Mouse (Mus musculus) heart, embryonic 13.5 days (tissue): ENCODE measurements around the gene Ankrd40. TPM values are rescaled to one million over a fixed set of nuclear protein-coding genes. Genes with fewer than 3 reads are reported as not detected.

Source experiments
- ATAC-seq: fragments of 200-750 bp; cut with Nextera tagmentation; 2 replicates; pipeline ENCODE4 v1.8.0; 2017; ENCODE audit warnings: moderate TSS enrichment; ENCODE audit not compliant: insufficient number of reproducible peaks, low FRiP score, low TSS enrichment; ENCODE audit errors: extremely low read depth
- H3K27ac ChIP-seq: fragments of 300-500 bp; sonication (generic); replicated peaks from 2 replicates; pipeline ENCODE4 v1.5.1; 2015; ENCODE audit warnings: moderate library complexity, mild to moderate bottlenecking, inconsistent platforms
- H3K27me3 ChIP-seq: fragments of 300-500 bp; sonication (generic); replicated peaks from 2 replicates; pipeline ENCODE4 v1.6.1; 2015; ENCODE audit warnings: mild to moderate bottlenecking, inconsistent platforms
- H3K36me3 ChIP-seq: fragments of 300-500 bp; sonication (generic); 2 replicates; pipeline ENCODE4 v1.6.1; 2015; ENCODE audit warnings: mild to moderate bottlenecking, inconsistent platforms
- H3K4me1 ChIP-seq: fragments of 300-500 bp; sonication (generic); 2 replicates; pipeline ENCODE4 v1.6.1; 2015; ENCODE audit warnings: inconsistent platforms
- H3K4me2 ChIP-seq: fragments of 300-500 bp; sonication (generic); 2 replicates; pipeline ENCODE4 v1.6.1; 2015; ENCODE audit warnings: inconsistent platforms, mild to moderate bottlenecking, moderate library complexity
- H3K4me3 ChIP-seq: fragments of 300-500 bp; sonication (generic); 2 replicates; pipeline ENCODE4 v1.5.1; 2015; ENCODE audit warnings: moderate library complexity, mild to moderate bottlenecking, inconsistent platforms
- H3K9ac ChIP-seq: fragments of 300-500 bp; sonication (generic); 2 replicates; pipeline ENCODE4 v1.6.1; 2015; ENCODE audit warnings: inconsistent platforms, mild to moderate bottlenecking, moderate library complexity
- H3K9me3 ChIP-seq: fragments of 300-500 bp; sonication (generic); 2 replicates; pipeline ENCODE4 v1.6.1; 2016; ENCODE audit warnings: inconsistent platforms
- WGBS: fragments of 180-500 bp; shearing (Covaris S2); methylation state at CpG from one replicate; pipeline ENCODE4 v1.1.7; 2015; ENCODE audit warnings: mixed read lengths; 5-methylcytosine and 5-hydroxymethylcytosine counted together
- polyA plus RNA-seq: library from polyadenylated mRNA; unstranded; fragments of >200 nt; fragmentation: Nextera tagmentation; extraction: Ambion mirVana; gene quantifications from 2 replicates; pipeline ENCODE4 v1.2.1, GENCODE M21; 2015

Gene Ankrd40
- polyA plus RNA-seq, 1 experiment from 2014 or later = 14.6 TPM

DNA sequence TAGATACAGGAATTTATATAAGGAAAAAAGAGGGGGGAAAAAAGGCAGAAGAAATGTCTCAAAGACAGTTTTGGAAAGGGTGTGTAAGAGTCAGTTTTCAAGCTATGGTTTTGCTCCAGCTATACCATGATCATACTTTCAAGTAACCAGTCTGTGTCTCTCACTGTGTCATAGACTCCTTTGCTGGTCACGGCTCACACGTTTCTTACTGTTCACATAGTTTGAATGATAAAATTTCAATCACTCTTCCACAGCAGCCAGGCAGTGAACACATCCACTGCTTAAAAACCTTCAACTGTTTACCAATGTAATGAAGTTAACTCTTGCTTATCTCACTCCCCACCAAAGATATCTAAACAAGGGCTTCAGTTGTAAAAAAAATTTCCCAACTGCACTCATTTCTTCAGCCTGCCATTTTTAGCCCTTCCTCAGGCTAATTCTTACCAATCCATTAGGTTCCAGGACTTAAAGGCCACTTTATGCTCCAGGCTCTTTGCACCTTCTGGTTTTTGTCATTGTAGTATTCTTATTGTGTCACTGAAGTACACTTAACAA lies 13.6 kb upstream of the Ankrd40 start:
- Histone ChIP-seq H3K9ac (peak overlapping the region; percentile 8; the same call in 1 of the 2 replicates), H3K27me3 (no peaks in the 10 kb centered on the region), H3K27ac (peak overlapping the region; percentile 57), H3K4me1 (peaks cover 75% of the 10 kb centered on the region), H3K4me2 (peak overlapping the region; percentile 14), H3K4me3 (no peak overlapping the region), H3K9me3 (no peaks in the 10 kb centered on the region), H3K36me3 (peaks cover 14% of the 10 kb centered on the region)
- WGBS = 24% methylated on average over 2 of the region's 2 CpGs
- ATAC-seq = no peak

DNA sequence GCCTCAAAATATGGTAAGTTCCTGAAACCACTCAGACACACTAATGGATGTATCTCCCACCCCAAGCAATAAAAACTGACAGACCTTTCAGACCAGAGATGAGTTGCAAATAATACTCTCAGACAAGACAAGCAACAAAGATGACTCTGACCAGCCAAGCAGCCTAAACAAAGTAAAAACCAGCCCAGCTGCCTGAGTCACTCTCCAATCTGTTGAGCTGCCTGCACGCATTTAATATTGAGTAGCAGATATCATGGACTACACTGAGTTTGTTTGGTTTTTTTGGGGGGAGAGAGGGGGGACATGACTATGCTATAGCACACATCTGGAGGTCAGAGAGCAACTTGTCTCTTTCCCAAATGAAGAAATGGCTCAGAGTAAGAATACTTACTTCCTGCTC lies 12.5 kb upstream of the Ankrd40 start:
- Histone ChIP-seq H3K9ac (peak overlapping the region; percentile 8; the same call in 1 of the 2 replicates), H3K27ac (peak overlapping the region; percentile 25), H3K4me1 (peaks cover 87% of the 10 kb centered on the region), H3K4me2 (peak overlapping the region; percentile 26), H3K4me3 (no peak overlapping the region), H3K36me3 (peaks cover 19% of the 10 kb centered on the region), H3K9me3 (no peaks in the 10 kb centered on the region), H3K27me3 (no peaks in the 10 kb centered on the region)
- ATAC-seq = no peak
- WGBS = 36% methylated on average over 1 of the region's 1 CpGs

DNA sequence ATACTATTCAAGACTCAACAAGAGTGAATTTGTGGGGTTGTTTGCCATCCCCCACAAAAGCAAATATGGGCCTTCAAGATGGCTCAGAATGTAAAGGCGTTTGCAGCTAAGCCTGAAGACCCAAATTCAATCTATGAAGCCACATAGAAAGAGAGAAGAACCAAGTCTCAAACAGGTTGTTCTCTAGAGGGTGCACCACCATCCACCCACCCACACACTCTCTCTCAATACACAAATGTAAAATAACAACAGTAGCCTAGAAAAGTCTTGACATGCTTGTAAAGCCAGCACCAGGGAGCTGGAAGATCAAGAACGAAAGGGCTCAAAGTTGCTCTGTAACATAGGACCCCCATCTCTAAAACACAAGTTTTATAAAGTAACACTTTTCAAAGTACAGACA lies 11.3 kb upstream of the Ankrd40 start:
- Histone ChIP-seq H3K27me3 (no peaks in the 10 kb centered on the region), H3K4me3 (no peak overlapping the region), H3K27ac (peak overlapping the region; percentile 15; the same call in 1 of the 2 replicates), H3K9ac (peak overlapping the region; percentile 50; the same call in 1 of the 2 replicates), H3K4me1 (peaks cover 81% of the 10 kb centered on the region), H3K9me3 (no peaks in the 10 kb centered on the region), H3K4me2 (peak overlapping the region; percentile 24), H3K36me3 (peaks cover 15% of the 10 kb centered on the region)
- ATAC-seq = no peak
- 83% methylated on average over 2 of the region's 2 CpGs for WGBS

DNA sequence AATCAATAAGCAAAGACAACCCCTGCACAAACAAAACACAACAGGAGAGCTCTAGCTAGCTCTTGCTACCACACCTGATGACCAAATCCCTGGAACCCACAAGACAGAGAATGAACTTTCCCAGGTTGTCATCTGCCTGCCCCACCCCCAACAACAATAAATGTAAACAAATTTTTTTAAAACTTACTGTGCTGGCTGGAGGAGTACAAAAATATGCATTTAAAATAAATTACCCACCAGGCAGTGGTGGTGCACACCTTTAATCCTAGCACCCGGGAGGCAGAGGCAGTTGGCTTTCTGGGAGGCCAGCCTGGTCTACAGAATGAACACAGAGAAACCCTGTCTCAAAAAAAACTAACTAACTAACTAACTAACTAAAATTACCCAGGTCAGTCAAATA lies 10.8 kb upstream of the Ankrd40 start:
- Histone ChIP-seq H3K27me3 (no peaks in the 10 kb centered on the region), H3K4me1 (peaks cover 76% of the 10 kb centered on the region), H3K27ac (no peak overlapping the region), H3K4me3 (no peak overlapping the region), H3K9me3 (no peaks in the 10 kb centered on the region), H3K9ac (peak overlapping the region; percentile 2; the same call in 1 of the 2 replicates), H3K4me2 (peak overlapping the region; percentile 26), H3K36me3 (peaks cover 15% of the 10 kb centered on the region)
- WGBS = 65% methylated on average over 1 of the region's 1 CpGs
- ATAC-seq = no peak

DNA sequence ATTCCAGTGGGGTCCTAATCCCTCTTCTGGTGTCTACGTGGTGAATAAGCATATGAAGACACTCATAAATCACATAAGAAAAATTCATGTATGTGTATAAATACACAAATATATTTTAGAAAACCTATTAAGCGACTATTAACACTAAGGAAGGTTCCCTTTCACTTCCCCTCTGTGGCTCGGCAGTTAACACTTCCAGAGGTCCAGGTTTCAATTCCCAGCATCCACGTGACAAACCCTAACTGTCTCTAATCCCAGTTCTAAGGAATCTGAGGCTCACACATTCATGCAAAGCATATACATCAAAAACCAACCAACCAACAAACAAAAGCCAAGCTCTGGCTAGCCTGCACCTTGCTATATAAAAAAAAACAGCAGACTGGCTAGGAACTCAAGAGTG lies 10.3 kb upstream of the Ankrd40 start:
- H3K27ac ChIP-seq = no peak overlapping the region
- WGBS = 60% methylated on average over 4 of the region's 4 CpGs

DNA sequence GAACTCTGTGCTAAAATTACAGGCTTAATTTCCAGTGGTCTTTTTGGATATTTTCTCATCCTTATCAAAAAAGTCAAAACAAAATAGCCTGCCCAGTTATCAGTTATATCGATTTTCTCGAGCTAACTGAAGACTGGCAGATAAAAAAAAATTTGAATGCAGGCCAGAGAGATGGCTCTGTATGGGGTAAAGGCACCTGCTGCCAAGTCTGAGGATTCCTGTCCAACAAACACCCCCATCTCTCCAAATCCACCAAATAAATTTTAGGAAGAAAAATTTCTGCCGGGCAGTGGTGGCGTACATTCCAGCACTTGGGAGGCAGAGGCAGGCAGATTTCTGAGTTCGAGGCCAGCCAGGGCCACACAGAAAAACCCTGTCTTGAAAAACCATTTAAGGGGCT lies 9.7 kb upstream of the Ankrd40 start:
- ATAC-seq = no peak
- Histone ChIP-seq H3K9me3 (no peaks in the 10 kb centered on the region), H3K27ac (no peak overlapping the region), H3K4me3 (no peak overlapping the region), H3K9ac (no peak overlapping the region), H3K4me2 (peak overlapping the region; percentile 26; the same call in 1 of the 2 replicates), H3K27me3 (no peaks in the 10 kb centered on the region), H3K36me3 (peaks cover 14% of the 10 kb centered on the region), H3K4me1 (peaks cover 80% of the 10 kb centered on the region)
- WGBS = 71% methylated on average over 5 of the region's 5 CpGs

More for the DNA sequence above, 10.3 kb upstream of the Ankrd40 start:
- Histone ChIP-seq H3K4me2 (peak overlapping the region; percentile 26), H3K4me3 (no peak overlapping the region), H3K27me3 (no peaks in the 10 kb centered on the region), H3K9me3 (no peaks in the 10 kb centered on the region), H3K4me1 (peaks cover 80% of the 10 kb centered on the region), H3K36me3 (peaks cover 15% of the 10 kb centered on the region), H3K9ac (peak overlapping the region; percentile 2)
- ATAC-seq = no peak

DNA sequence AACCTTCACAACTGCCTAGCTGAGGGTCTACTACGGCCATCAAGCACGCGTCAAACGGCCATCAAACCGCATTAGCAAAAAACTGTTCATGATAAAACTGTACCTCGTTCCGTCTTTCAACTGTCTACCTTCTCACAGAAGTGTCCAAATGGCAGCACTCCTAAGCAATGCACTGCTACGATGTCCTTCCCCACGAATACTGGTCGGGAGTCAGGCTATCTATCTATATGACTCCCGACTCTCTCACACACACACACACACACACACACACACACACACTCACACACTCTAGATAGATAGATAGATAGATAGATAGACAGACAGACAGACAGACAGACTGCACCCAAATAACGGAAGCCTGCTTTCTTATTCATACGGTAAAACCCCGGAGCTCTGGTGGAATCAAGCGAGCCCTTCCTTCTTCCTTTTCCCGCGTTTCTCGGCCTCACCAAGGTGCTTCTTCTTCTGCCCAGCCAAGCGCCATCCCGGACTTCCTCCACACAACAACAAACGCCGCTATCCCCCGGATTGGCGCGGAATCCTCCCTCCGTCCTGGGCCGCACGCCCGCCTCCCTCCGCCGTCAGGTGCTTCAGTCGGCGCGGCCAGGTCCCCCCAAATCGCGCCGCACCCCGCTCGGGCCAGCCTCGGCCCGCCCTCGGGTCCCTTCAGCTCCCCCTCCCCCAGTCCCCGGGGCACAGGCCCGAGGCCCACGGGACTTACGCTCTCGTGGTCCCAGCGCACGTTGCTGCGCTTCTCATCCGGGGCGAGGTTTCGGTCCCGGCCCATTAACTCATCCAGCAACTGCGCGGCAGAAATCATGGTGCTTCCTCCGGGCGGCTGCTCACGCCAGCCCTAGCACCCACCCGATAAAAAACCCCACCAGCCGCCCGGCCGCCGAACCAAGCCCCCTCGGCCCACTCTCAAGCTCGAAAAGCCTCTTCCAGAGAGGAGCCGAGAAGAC lies 6.6 kb upstream of the Ankrd40 start:
- peak overlapping the region; percentile 98 for H3K27ac ChIP-seq
- H3K9me3 ChIP-seq = no peaks in the 10 kb centered on the region
- under 1% methylated on average over 67 of the region's 67 CpGs for WGBS
- no peaks in the 10 kb centered on the region for H3K27me3 ChIP-seq
- H3K4me1 ChIP-seq = peaks cover 49% of the 10 kb centered on the region
- peak overlapping the region; percentile 96 for H3K4me3 ChIP-seq
- H3K9ac ChIP-seq = peak overlapping the region; percentile 99
- peak overlapping the region; percentile 90 for H3K4me2 ChIP-seq
- peak; percentile 73 for ATAC-seq
- H3K36me3 ChIP-seq = peaks cover 10% of the 10 kb centered on the region

DNA sequence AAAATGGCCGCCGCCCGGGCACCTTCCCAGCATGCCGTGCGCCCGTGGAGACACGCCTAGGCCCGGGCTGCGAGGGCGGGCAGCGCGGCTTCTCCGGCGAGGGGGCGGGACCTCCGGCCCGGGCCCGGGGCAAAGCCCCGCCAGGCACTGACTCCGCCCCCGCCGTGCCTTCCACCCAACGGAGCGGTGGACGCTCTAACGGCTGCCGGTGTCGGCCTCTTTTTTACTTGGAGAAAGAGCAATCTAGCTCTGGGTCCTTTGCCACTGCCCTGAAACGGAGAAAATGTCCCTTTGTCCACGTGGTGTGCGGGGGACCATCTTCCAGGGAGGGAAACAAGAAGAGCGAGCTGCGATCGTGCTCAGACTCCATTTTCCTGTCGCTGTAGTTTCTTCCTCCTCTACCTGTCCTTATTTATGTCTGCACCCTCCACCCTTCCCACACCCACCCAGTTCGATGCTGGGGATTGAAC lies 5.8 kb upstream of the Ankrd40 start, which contains the start of gene Luc7l3:
TSS of gene Luc7l3 (minus strand) at position 58 of the 470 bp plus-strand sequence.
- Histone ChIP-seq H3K4me1 (peaks cover 49% of the 10 kb centered on the region), H3K27me3 (no peaks in the 10 kb centered on the region), H3K36me3 (peaks cover 10% of the 10 kb centered on the region), H3K9me3 (no peaks in the 10 kb centered on the region), H3K9ac (peak within 1 kb of the TSS; percentile 99), H3K27ac (peak within 1 kb of the TSS; percentile 98), H3K4me3 (peak within 1 kb of the TSS; percentile 96), H3K4me2 (peak within 1 kb of the TSS; percentile 90)
- WGBS = under 1% methylated on average over 36 of the region's 36 CpGs
- peak; percentile 92 for ATAC-seq

DNA sequence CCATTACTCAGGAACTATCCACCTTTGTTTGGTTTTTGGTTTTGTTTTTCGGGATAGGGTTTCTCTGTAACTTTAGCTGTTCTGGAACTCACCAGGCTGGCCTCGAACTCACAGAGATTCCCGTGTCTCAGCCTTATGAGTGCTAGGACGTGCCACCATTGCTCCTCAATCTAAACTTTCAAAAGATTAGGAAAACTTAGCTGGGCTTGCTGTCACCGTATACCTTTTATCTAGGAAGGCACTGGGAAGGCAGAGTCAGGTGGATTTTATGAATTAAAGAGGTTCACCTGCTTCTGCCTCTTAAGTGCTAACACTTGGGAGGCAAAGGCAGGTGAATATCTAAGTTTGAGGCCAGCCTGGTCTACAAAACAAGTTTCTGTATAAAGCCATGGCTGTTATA lies 5.2 kb upstream of the Ankrd40 start:
- Histone ChIP-seq H3K9ac (peak overlapping the region; percentile 99), H3K36me3 (peaks cover 10% of the 10 kb centered on the region), H3K27me3 (no peaks in the 10 kb centered on the region), H3K9me3 (no peaks in the 10 kb centered on the region), H3K4me2 (peak overlapping the region; percentile 90), H3K4me1 (peaks cover 43% of the 10 kb centered on the region), H3K4me3 (peak overlapping the region; percentile 96), H3K27ac (peak overlapping the region; percentile 98)
- WGBS = 35% methylated on average over 5 of the region's 5 CpGs
- no peak for ATAC-seq

DNA sequence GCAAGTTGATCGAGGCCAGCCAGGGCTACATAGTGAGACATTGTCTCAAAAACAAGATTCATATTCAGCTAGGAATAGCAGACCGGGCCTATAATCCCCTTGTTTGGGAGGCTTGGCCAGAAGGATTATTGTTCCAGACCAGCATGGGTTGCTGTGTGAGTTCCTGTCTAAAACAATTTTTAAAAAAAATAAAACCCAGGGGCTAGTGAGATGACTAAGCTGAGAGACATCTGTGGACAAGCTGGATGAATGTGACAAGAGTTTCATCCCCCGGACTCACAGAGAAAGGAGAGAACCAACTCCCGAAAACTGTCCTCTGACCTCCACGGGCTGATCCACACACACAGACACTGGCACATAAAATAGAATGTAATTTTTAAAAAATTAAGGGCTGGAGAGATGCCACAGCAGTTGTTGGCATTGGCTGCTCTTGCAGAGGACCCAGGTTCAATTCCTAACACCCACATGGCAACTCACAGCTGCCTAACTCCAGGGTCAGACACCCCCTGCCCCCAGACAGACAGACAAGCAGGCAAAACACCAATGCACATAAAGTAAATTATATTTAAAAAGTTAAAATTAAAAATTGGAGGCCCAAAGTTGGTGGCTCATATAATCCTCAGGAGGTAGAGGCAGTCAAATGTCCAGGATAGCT lies 4.4 kb upstream of the Ankrd40 start:
- Histone ChIP-seq H3K27ac (peak overlapping the region; percentile 98; the same call in 1 of the 2 replicates), H3K4me2 (no peak overlapping the region), H3K4me3 (no peak overlapping the region), H3K36me3 (peaks cover 10% of the 10 kb centered on the region), H3K9me3 (no peaks in the 10 kb centered on the region), H3K27me3 (no peaks in the 10 kb centered on the region), H3K4me1 (peaks cover 37% of the 10 kb centered on the region), H3K9ac (no peak overlapping the region)
- 81% methylated on average over 5 of the region's 5 CpGs for WGBS
- ATAC-seq = no peak

DNA sequence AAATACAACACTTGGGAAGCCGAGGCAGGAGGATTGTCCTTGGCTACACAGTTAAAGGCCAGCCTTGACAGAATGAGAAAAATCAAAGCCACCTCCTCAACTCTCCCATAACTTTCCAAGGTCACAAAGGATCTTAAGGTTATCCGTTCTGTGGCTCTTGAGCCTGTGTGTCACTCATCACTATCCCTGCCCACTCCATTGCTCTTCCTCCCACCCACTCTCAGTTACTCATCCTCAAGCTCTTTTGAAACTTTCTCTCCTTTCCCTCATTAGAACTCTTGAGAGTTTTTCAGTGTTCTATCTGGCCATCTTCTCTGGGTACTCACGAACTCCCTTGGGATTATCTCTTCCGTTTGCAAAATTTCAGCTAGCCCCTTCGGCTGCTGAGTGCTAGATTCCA lies 3.2 kb upstream of the Ankrd40 start:
- Histone ChIP-seq H3K4me3 (no peak overlapping the region), H3K9me3 (no peaks in the 10 kb centered on the region), H3K4me2 (no peak overlapping the region), H3K27ac (no peak overlapping the region), H3K27me3 (no peaks in the 10 kb centered on the region), H3K9ac (no peak overlapping the region), H3K36me3 (peaks cover 4% of the 10 kb centered on the region), H3K4me1 (peaks cover 36% of the 10 kb centered on the region)
- WGBS = 64% methylated on average over 5 of the region's 5 CpGs
- ATAC-seq = no peak
